8 mouse cellular contexts compared by ENCODE assay signal in the genomic region with DNA sequence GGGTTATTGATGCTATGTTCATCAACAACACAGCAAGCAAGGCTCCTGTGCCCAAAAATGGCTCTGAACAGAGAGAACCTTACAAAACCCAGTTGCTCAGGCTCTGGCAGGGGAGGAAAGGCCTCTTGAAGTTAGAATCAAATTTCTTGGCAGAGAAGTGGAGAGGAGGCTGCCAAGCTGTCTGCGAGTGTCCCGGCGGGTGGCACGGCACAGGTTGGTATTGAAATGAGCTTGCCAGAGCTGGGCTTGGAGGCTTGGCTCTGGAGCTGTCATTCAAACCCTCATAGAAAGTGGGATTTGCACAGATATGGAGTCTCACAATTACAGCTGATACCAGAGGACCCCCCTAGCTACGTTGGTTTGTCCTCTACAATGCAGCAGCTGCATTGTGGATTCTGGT.
A peak's percentile ranks its signal among the peaks of the same experiment; 100 is the strongest.
DNase-seq lines count a peak whose midpoint lies in the region; ATAC-seq and TF ChIP-seq lines count a peak whose summit lies in the region.

No protein-coding gene starts in this region.

- H3K36me3 ChIP-seq in stomach, postnatal 0 days (ENCODE audit: control insufficient read depth, insufficient read depth, low read length): no peaks in the 10 kb centered on the region

- H3K27ac ChIP-seq in stomach, postnatal 0 days (replicated peaks): no peak overlapping the region

- 72% methylated on average over 5 of the region's 5 CpGs for WGBS in stomach, postnatal 0 days

- no peak overlapping the region for H3K4me2 ChIP-seq in stomach, postnatal 0 days (replicated peaks; ENCODE audit: low read depth)

- no peak for TF ChIP-seq EP300 in stomach, postnatal 0 days (optimal IDR thresholded peaks at IDR 0.05)

- H3K9ac ChIP-seq in stomach, postnatal 0 days (ENCODE audit: low read length): no peak overlapping the region

- DNase-seq in adrenal gland, postnatal 14 days: peak; percentile 37
- DNase-seq in adrenal gland, postnatal 36 days: no peak
- DNase-seq in MN1 (ENCODE audit: low spot score): peak; percentile 43
- peak; percentile 88 for DNase-seq in gastrocnemius, adult 18-20 months (ENCODE audit: low spot score)
- peak; percentile 36 to 48 for DNase-seq in layer of hippocampus, postnatal 25 days (ENCODE audit: extremely low spot score in 1 of 2, low spot score in 1 of 2)
- DNase-seq in thymus, postnatal 10 days (ENCODE audit: low spot score in 2 of 2): no peak
- DNase-seq in stomach, postnatal 0 days (ENCODE audit: low spot score): no peak
- DNase-seq in kidney, postnatal 14 days: no peak

- no peak for TF ChIP-seq CTCF in stomach, postnatal 0 days (IDR thresholded peaks at IDR 0.05; ENCODE audit: low read depth)

- ATAC-seq in stomach, postnatal 0 days (ENCODE audit: low FRiP score, low TSS enrichment): no peak

- H3K27me3 ChIP-seq in stomach, postnatal 0 days (ENCODE audit: control insufficient read depth, insufficient read depth, low read length): no peaks in the 10 kb centered on the region

- H3K9me3 ChIP-seq in stomach, postnatal 0 days (ENCODE audit: control insufficient read depth, low read length): no peaks in the 10 kb centered on the region

- no peak overlapping the region for H3K4me3 ChIP-seq in stomach, postnatal 0 days (ENCODE audit: low read depth, low read length)

- no peaks in the 10 kb centered on the region for H3K4me1 ChIP-seq in stomach, postnatal 0 days (replicated peaks; ENCODE audit: control insufficient read depth, insufficient read depth)

Comparison
In these comparisons a context has a peak if more than half of its experiments do, and no peak if none do; other contexts are left out.
1. DNase-seq: peak in adrenal gland, postnatal 14 days (single experiment), MN1 (single experiment), gastrocnemius, adult 18-20 months (single experiment) and layer of hippocampus, postnatal 25 days (2 of 2); none in adrenal gland, postnatal 36 days (0 of 2), thymus, postnatal 10 days (0 of 2), stomach, postnatal 0 days (single experiment) and kidney, postnatal 14 days (single experiment).